Mouse (Mus musculus): ENCODE results near the gene Col4a4.

Gene Col4a4

GRCm38 (mm10) chr1:82475821-82476220 is 110.8 kb downstream of the Col4a4 start:
- DNase-seq (ENCODE audit: low read depth, low spot score) = no peak

GRCm38 (mm10) chr1:82475254-82475653 is 111.4 kb downstream of the Col4a4 start:
- DNase-seq (ENCODE audit: low read depth, low spot score) = no peak

GRCm38 (mm10) chr1:82474461-82474961 is 112.1 kb downstream of the Col4a4 start:
- no peak for DNase-seq (ENCODE audit: low read depth, low spot score)

- no peak for DNase-seq (ENCODE audit: low read depth, low spot score)
These were observed 113.2 kb downstream of the Col4a4 start for GRCm38 (mm10) chr1:82473467-82473866.

GRCm38 (mm10) chr1:82470516-82471225 is 116.0 kb downstream of the Col4a4 start:
- DNase-seq (ENCODE audit: low read depth, low spot score) = no peak

- DNase-seq (ENCODE audit: low read depth, low spot score) = no peak
These were observed 117.8 kb downstream of the Col4a4 start for GRCm38 (mm10) chr1:82468872-82469271.

- DNase-seq (ENCODE audit: low read depth, low spot score) = no peak
These were observed 121.3 kb downstream of the Col4a4 start for GRCm38 (mm10) chr1:82465321-82465853.

GRCm38 (mm10) chr1:82461041-82461440 is 125.6 kb downstream of the Col4a4 start:
- DNase-seq (ENCODE audit: low read depth, low spot score) = no peak

- DNase-seq (ENCODE audit: low read depth, low spot score) = no peak
These were observed 126.7 kb downstream of the Col4a4 start for GRCm38 (mm10) chr1:82459926-82460325.

GRCm38 (mm10) chr1:82459350-82459749 is 127.3 kb downstream of the Col4a4 start:
- no peak for DNase-seq (ENCODE audit: low read depth, low spot score)

GRCm38 (mm10) chr1:82454031-82454430 is 132.6 kb downstream of the Col4a4 start:
- DNase-seq (ENCODE audit: low read depth, low spot score) = no peak

- peak; percentile 43 for DNase-seq (ENCODE audit: low read depth, low spot score)
These were observed 134.6 kb downstream of the Col4a4 start for GRCm38 (mm10) chr1:82451927-82452651.

GRCm38 (mm10) chr1:82449851-82450250 is 136.8 kb downstream of the Col4a4 start:
- no peak for DNase-seq (ENCODE audit: low read depth, low spot score)

- no peak for DNase-seq (ENCODE audit: low read depth, low spot score)
These were observed 140.6 kb downstream of the Col4a4 start for GRCm38 (mm10) chr1:82446049-82446448.

- DNase-seq (ENCODE audit: low read depth, low spot score) = no peak
These were observed 143.1 kb downstream of the Col4a4 start for GRCm38 (mm10) chr1:82443517-82443916.

- no peak for DNase-seq (ENCODE audit: low read depth, low spot score)
These were observed 146.5 kb downstream of the Col4a4 start for GRCm38 (mm10) chr1:82440123-82440522.

- DNase-seq (ENCODE audit: low read depth, low spot score) = no peak
These were observed 149.4 kb downstream of the Col4a4 start for GRCm38 (mm10) chr1:82437273-82437672.

GRCm38 (mm10) chr1:82433649-82434005 is 153.0 kb downstream of the Col4a4 start:
- DNase-seq (ENCODE audit: low read depth, low spot score) = no peak

GRCm38 (mm10) chr1:82432919-82433648 is 153.6 kb downstream of the Col4a4 start:
- DNase-seq (ENCODE audit: low read depth, low spot score) = peak; percentile 85

GRCm38 (mm10) chr1:82429061-82429460 is 157.6 kb downstream of the Col4a4 start:
- no peak for DNase-seq (ENCODE audit: low read depth, low spot score)

GRCm38 (mm10) chr1:82427729-82428128 is 158.9 kb downstream of the Col4a4 start:
- DNase-seq (ENCODE audit: low read depth, low spot score) = no peak

- no peak for DNase-seq (ENCODE audit: low read depth, low spot score)
These were observed 171.0 kb downstream of the Col4a4 start for GRCm38 (mm10) chr1:82415641-82416040.
